Mouse (Mus musculus) forebrain, embryonic 15.5 days (tissue): ENCODE measurements at regions not wholly inside any gene's neighbourhood (a gene's known extent, or its start where the extent isn't known, plus 50 kb on each side); places are given as distances from the start of the nearest gene placed in this dataset.

Experiments used
- ATAC-seq: fragments of 200-750 bp; cut with Nextera tagmentation; replicated peaks from 2 replicates; pipeline ENCODE4 v1.8.0; 2017; ENCODE audit warnings: mild to moderate bottlenecking, moderate TSS enrichment, moderate library complexity
- H3K27ac ChIP-seq: fragments of 300-500 bp; sonication (generic); replicated peaks from 2 replicates; pipeline ENCODE4 v1.5.1; 2015; ENCODE audit warnings: mild to moderate bottlenecking, inconsistent platforms
- H3K27me3 ChIP-seq: fragments of 300-500 bp; sonication (generic); 2 replicates; pipeline ENCODE4 v1.6.1; 2015; ENCODE audit warnings: inconsistent platforms
- H3K36me3 ChIP-seq: fragments of 300-500 bp; sonication (generic); 2 replicates; pipeline ENCODE4 v1.6.1; 2015; ENCODE audit warnings: mild to moderate bottlenecking, inconsistent platforms
- H3K4me1 ChIP-seq: fragments of 300-500 bp; sonication (generic); 2 replicates; pipeline ENCODE4 v1.6.1; 2015; ENCODE audit warnings: inconsistent platforms
- H3K4me2 ChIP-seq: fragments of 300-500 bp; sonication (generic); replicated peaks from 2 replicates; pipeline ENCODE4 v1.6.1; 2015; ENCODE audit warnings: mild to moderate bottlenecking, inconsistent platforms
- H3K4me3 ChIP-seq: fragments of 300-500 bp; sonication (generic); 2 replicates; pipeline ENCODE4 v1.5.1; 2015; ENCODE audit warnings: mild to moderate bottlenecking, inconsistent platforms
- H3K9ac ChIP-seq: fragments of 300-500 bp; sonication (generic); replicated peaks from 2 replicates; pipeline ENCODE4 v1.6.1; 2015; ENCODE audit warnings: mild to moderate bottlenecking, inconsistent platforms
- H3K9me3 ChIP-seq: fragments of 300-500 bp; sonication (generic); 2 replicates; pipeline ENCODE4 v1.6.1; 2016; ENCODE audit warnings: inconsistent platforms
- WGBS: fragments of 180-500 bp; shearing (Covaris S2); methylation state at CpG from one replicate; pipeline ENCODE4 v1.1.7; 2015; ENCODE audit warnings: mixed read lengths; 5-methylcytosine and 5-hydroxymethylcytosine counted together

DNA sequence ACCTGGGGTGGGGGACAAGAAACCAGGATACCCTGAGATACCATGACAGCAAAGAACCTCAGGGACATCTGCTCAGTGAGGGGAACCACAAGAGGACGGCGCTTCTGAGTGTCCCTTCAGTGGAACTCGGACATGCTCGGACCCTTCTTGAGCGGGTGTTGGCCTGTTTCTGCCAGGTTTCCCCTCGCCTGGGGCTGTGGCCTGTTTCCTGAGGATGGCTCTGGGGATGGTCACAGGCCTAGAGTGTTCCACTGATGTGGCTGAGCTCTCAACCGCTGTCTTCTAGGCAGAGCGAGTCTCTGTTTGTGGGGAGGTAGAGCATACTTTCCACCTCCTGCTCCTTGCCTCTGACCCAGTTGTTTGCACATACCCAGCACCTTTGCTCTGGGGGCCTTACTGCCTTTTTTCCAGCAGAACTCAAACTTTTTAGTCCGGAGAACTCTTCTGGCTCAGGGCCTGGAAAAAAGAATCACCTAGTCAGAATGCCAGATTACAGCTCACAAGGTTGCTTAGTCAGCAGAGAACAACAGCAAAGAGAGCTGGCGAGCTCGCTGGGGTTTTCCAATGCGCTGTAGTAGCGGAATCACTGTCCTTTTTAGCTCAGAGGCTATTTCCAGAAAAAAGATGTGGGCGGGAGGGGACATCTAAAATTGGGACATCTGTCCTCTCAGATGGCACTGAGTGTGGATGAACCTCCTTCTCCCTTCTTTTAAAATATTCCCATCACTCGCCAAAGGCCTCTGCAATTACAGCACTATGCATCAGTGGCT is 65.3 kb downstream of the Med10 start:
- no peak overlapping the region for H3K4me2 ChIP-seq
- H3K27me3 ChIP-seq: no peaks in the 10 kb centered on the region
- 86% methylated on average over 15 of the region's 15 CpGs for WGBS
- H3K4me1 ChIP-seq: no peaks in the 10 kb centered on the region
- H3K27ac ChIP-seq: no peak overlapping the region
- no peak for ATAC-seq
- H3K36me3 ChIP-seq: no peaks in the 10 kb centered on the region
- H3K4me3 ChIP-seq: no peak overlapping the region
- H3K9me3 ChIP-seq: no peaks in the 10 kb centered on the region
- H3K9ac ChIP-seq: no peak overlapping the region

DNA sequence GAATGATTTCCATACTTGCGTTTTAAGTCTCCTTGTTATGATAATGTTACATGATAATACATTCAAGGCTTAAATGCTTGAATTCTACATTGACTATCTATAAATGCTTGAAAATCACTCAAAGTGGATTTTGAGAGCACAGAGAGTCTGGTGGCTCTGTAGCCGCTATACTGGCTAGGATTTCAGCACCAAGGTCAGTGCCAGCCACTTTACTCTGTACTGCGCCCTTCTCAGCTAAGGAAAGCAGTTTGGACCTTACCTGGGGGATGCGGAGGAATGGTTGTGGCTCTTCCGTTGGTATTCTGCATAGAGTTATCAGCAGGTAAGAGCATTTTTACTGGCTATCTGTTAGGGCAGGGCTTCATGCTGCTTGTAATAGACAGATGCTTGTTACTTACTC is 94.3 kb downstream of the Med10 start:
- H3K4me2 ChIP-seq: no peak overlapping the region
- WGBS: 27% methylated on average over 5 of the region's 5 CpGs
- H3K4me1 ChIP-seq: no peaks in the 10 kb centered on the region
- no peak overlapping the region for H3K4me3 ChIP-seq
- ATAC-seq: no peak
- no peak overlapping the region for H3K27ac ChIP-seq
- no peaks in the 10 kb centered on the region for H3K36me3 ChIP-seq
- H3K9me3 ChIP-seq: no peaks in the 10 kb centered on the region
- no peaks in the 10 kb centered on the region for H3K27me3 ChIP-seq
- no peak overlapping the region for H3K9ac ChIP-seq

DNA sequence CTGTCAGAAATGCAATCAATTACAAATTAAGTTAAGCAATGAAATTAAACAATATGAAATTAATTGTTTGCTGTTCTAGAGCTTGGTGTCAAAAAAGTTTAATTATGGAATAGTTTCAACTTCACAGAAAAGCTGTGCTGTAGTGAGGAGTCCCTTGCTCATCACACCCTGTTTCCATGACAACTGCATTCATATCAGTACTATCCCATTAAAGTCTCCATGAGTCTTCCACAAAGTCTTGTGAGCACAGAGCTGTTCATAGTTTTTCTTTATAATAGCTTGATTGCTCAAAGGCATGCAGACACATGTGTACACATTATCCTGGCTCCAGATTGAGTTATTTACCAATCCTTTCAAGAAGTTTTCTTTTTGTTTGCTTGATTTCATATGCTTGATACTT is 98.9 kb downstream of the Med10 start:
- Histone ChIP-seq H3K4me2 (no peak overlapping the region), H3K27ac (no peak overlapping the region)
- ATAC-seq: no peak

DNA sequence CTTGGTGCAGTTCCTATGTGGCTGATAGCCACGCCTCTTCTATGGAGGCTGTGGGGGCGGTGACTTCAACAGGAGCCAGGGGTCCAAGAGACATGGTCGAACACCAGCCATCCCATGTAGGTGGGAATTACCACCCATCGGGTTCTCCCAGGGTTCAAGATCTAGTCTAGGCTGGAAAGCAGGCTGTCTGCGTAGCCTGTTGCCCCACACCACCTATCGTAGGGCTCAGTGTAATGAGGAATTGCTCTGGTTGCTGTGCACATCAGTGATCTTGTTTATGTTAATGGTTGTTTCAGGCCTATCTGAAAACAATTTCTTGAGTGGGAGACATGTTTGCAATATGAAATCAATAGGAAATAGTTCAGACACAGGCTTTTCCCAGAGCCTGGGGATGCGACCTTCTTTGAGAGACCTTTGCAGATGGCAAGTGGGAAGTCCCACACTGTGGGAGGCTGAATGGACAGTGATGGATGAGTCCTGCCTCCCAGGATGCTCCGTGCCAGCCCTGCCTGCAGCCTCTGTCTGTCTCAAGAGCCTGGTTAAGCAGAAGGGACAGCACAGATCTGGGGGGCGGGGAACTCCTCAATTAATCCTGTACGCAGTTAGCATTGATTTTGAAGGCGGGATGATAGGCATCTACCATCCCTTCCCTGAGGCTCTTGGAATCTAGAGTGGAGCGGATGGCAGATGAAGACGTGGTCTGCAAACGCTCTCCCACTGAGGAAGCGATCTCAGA is 104.8 kb downstream of the Med10 start:
- no peak for ATAC-seq
- Histone ChIP-seq H3K9ac (no peak overlapping the region), H3K4me1 (no peaks in the 10 kb centered on the region), H3K36me3 (no peaks in the 10 kb centered on the region), H3K27me3 (no peaks in the 10 kb centered on the region), H3K4me2 (no peak overlapping the region), H3K4me3 (no peak overlapping the region), H3K27ac (no peak overlapping the region), H3K9me3 (no peaks in the 10 kb centered on the region)
- WGBS: 85% methylated on average over 15 of the region's 15 CpGs

More for the DNA sequence above, 98.9 kb downstream of the Med10 start:
- H3K27me3 ChIP-seq: no peaks in the 10 kb centered on the region
- no peaks in the 10 kb centered on the region for H3K36me3 ChIP-seq
- no peak overlapping the region for H3K9ac ChIP-seq
- no peaks in the 10 kb centered on the region for H3K4me1 ChIP-seq
- no peaks in the 10 kb centered on the region for H3K9me3 ChIP-seq
- no peak overlapping the region for H3K4me3 ChIP-seq

DNA sequence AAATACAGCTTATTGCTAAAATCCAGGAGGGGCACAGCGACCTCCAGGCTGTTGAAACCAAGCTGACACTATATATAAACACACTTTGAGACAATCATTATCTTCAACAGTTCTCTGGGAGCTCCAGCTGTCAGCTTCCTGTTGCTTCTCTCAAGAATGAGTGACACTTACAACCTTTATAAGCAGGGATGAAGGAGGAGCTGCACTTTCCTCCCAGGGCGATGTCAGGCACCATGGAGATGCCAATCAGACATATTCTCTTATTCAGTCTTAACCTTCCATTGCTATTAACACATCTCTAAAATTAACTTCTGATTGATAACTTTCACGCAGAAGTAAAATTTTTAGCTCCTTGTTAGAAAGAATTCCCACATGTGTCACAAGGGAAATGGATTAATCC is 113.6 kb downstream of the Med10 start:
- no peaks in the 10 kb centered on the region for H3K4me1 ChIP-seq
- no peaks in the 10 kb centered on the region for H3K9me3 ChIP-seq
- no peak overlapping the region for H3K27ac ChIP-seq
- WGBS: 77% methylated on average over 3 of the region's 3 CpGs
- no peaks in the 10 kb centered on the region for H3K27me3 ChIP-seq
- H3K4me2 ChIP-seq: no peak overlapping the region
- no peak overlapping the region for H3K9ac ChIP-seq
- no peaks in the 10 kb centered on the region for H3K36me3 ChIP-seq
- H3K4me3 ChIP-seq: no peak overlapping the region
- ATAC-seq: no peak

DNA sequence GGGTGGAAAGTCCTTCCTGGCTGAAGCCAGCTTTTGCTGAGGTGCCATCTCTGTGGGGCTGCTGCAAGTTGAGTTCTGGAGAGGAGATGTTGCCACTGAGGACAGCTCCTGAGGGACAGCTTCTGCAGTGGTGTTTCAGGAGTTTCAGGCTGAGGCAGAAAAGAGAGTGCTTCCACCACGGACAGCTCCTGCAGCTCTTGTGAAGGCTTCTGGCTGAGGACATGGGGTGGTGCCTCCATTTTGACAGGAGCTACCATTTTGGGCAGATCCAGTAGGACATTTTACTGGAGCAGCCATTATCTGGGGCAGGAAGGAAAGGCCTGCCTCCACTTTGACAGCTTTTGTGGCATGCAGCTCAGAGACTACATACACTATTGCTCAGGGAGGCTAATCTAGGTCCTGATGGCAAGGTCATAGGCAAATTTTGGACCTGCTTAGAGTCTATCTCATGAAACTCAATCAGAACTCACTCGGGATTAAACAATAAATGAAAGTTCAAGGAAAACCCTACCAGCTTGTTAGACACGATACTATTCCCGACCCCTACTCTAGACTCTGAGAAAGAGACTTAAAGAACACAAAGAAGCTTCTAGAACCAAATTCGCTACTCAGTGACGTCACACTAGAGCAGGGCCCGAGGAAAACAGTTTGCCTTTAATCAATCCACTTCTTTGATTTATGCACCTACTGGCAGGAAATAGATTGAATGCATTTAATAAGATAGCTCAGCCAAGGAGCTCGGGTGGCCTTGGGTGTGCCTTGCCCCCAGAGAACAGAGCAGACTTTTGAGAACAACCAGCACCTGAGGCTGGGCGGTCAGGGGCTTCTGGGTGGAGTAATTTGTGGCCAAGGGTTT is 130.7 kb downstream of the Med10 start:
- 25% methylated on average over 9 of the region's 9 CpGs for WGBS
- no peaks in the 10 kb centered on the region for H3K36me3 ChIP-seq
- peak overlapping the region; percentile 71 for H3K27ac ChIP-seq
- H3K9ac ChIP-seq: no peak overlapping the region
- no peaks in the 10 kb centered on the region for H3K27me3 ChIP-seq
- H3K4me3 ChIP-seq: no peak overlapping the region
- no peaks in the 10 kb centered on the region for H3K9me3 ChIP-seq
- peak overlapping the region; percentile 20 for H3K4me2 ChIP-seq
- H3K4me1 ChIP-seq: peaks cover 16% of the 10 kb centered on the region
- no peak; the same call in 1 of the 2 replicates for ATAC-seq

DNA sequence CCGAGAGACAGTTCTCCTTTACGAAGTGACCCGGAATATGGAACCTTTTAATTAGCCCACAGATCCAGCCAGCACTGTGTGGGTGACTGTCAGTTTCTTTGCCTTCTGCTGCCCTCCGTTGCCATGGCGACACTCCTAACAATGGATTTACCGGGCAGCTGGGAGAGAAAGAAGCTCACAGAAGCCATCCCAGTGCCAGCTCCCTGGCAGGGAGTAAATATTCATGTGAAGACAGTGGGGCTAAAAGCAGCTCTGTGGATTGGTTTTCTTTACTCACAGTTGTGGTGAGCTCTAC is 131.3 kb downstream of the Med10 start:
- WGBS: 3% methylated on average over 6 of the region's 6 CpGs
- Histone ChIP-seq H3K27ac (peak overlapping the region; percentile 71), H3K4me1 (peaks cover 16% of the 10 kb centered on the region), H3K36me3 (no peaks in the 10 kb centered on the region), H3K9me3 (no peaks in the 10 kb centered on the region), H3K27me3 (no peaks in the 10 kb centered on the region), H3K4me3 (no peak overlapping the region), H3K4me2 (peak overlapping the region; percentile 20), H3K9ac (no peak overlapping the region)
- peak; percentile 95 for ATAC-seq

DNA sequence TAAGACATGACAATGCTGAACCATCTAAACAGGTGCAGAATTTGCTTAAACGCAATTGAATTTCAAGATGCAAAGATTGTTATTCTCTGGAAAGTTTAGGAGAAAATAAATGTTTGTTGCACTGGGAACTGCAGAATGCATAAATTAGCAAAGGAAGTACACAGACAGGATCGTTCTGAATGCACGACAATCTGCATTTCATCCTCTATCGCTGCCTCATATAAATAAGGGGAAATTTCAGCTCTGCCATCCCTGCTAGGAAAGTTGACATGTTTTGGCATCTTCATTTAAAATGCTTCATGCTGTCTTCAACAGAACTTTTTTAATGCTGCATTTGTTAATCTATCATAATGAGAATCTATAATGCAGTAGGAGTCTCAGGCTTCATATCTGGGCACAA is 137.6 kb downstream of the Med10 start:
- WGBS: 60% methylated on average over 4 of the region's 4 CpGs
- Histone ChIP-seq H3K4me1 (no peaks in the 10 kb centered on the region), H3K27ac (peak overlapping the region; percentile 53), H3K9ac (no peak overlapping the region), H3K9me3 (no peaks in the 10 kb centered on the region), H3K4me3 (no peak overlapping the region), H3K4me2 (no peak overlapping the region), H3K27me3 (no peaks in the 10 kb centered on the region), H3K36me3 (no peaks in the 10 kb centered on the region)
- ATAC-seq: peak; percentile 60; the same call in 1 of the 2 replicates

DNA sequence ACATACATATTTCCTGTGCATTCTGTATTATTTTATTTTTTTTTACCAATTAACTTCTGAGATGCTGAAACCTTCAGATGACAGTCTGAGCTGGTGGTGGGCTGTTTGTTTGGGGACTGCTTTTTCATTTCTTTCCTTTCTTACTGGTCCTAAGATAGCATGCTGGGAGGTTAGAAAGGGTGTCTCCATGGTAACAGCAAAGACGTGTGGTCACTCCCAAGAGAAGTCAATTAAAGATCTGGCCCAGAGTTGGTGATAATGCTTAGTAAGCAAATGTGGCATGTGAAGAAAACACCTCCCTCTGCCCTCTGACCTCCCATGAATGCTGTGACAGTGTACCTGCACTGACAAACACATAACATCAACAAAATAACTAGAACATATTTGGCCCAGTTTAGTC is 142.5 kb downstream of the Med10 start:
- Histone ChIP-seq H3K27ac (no peak overlapping the region), H3K9me3 (no peaks in the 10 kb centered on the region), H3K27me3 (no peaks in the 10 kb centered on the region), H3K4me2 (no peak overlapping the region), H3K36me3 (no peaks in the 10 kb centered on the region), H3K4me3 (no peak overlapping the region), H3K9ac (no peak overlapping the region), H3K4me1 (peaks cover 11% of the 10 kb centered on the region; the same call in 1 of the 2 replicates)
- ATAC-seq: no peak
- WGBS: 0% methylated on average over 1 of the region's 1 CpGs

DNA sequence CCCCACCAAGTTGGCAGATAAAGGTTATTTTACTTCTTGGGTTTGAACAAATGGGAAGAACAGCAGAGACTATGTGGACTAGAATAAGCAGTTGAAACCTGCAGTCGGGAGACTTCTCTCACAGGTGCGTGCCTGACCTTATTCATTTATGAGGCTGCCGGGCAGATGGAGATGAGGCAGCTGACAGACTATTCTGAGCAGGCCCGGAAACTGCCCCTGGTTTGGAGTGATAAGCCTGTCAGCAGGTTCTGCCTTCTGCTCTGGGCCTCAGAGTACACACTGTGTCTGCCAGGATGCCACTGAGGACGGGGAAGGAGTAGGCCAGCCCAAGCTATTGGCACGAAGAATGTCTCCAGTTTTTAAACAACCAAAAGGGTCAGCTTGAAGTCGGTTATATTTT is 144.4 kb downstream of the Med10 start:
- Histone ChIP-seq H3K4me1 (peaks cover 11% of the 10 kb centered on the region; the same call in 1 of the 2 replicates), H3K9me3 (no peaks in the 10 kb centered on the region), H3K4me2 (no peak overlapping the region), H3K9ac (no peak overlapping the region), H3K36me3 (no peaks in the 10 kb centered on the region), H3K27ac (peak overlapping the region; percentile 46), H3K4me3 (no peak overlapping the region), H3K27me3 (no peaks in the 10 kb centered on the region)
- ATAC-seq: peak; percentile 75; the same call in 1 of the 2 replicates
- WGBS: 61% methylated on average over 7 of the region's 7 CpGs

DNA sequence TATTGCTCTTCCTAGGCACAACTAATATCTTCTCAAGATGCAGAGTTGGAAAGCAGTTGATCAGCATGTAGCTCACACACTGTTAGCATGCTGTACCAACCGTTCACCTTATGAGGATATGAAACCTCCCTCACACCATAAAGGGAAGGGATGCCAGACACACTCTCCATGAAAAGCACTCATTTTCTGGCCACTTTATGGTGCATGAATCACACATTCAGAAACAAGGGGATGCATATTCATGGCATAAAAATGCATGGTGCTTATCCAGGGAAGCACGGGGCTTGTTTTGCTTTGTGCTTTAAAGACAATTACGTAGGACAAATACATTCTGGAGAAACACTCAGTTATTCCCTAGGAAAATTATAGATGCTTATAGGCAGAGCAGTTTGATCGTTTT is 149.9 kb downstream of the Med10 start:
- WGBS: 66% methylated on average over 4 of the region's 4 CpGs
- no peak for ATAC-seq

DNA sequence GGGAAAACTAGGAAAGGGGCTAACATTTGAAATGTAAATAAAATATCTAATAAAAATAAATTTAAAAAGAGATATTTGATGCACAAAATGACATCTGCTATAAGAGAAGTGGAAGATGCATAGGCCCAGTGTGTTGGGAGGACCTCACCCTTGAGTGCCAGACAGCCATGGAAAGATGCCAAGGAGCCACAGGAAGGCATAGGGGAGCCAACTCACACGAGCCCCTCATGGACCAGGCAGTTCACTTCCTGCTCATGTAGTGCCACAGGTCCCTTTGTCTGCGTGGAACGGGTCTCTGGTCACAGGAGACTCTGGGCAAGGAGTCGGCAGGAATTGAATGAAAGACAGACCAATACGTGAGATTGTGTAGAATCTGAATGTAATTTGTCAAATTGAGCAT is 152.0 kb downstream of the Med10 start:
- no peak overlapping the region for H3K9ac ChIP-seq
- 71% methylated on average over 5 of the region's 5 CpGs for WGBS
- no peaks in the 10 kb centered on the region for H3K27me3 ChIP-seq
- no peak overlapping the region for H3K27ac ChIP-seq
- H3K36me3 ChIP-seq: no peaks in the 10 kb centered on the region
- 0 out of 2 replicates have a peak, but pooled peaks cover 2% of the 10 kb centered on the region for H3K4me1 ChIP-seq
- no peaks in the 10 kb centered on the region for H3K9me3 ChIP-seq
- no peak overlapping the region for H3K4me2 ChIP-seq
- ATAC-seq: no peak
- H3K4me3 ChIP-seq: no peak overlapping the region

More for the DNA sequence above, 149.9 kb downstream of the Med10 start:
- Histone ChIP-seq H3K4me1 (0 out of 2 replicates have a peak, but pooled peaks cover 2% of the 10 kb centered on the region), H3K4me2 (no peak overlapping the region), H3K9me3 (no peaks in the 10 kb centered on the region), H3K9ac (no peak overlapping the region), H3K4me3 (no peak overlapping the region), H3K36me3 (no peaks in the 10 kb centered on the region), H3K27ac (no peak overlapping the region), H3K27me3 (no peaks in the 10 kb centered on the region)
